Mouse (Mus musculus): ENCODE data around the gene Dhrs2.

The Dhrs2 gene

DNA sequence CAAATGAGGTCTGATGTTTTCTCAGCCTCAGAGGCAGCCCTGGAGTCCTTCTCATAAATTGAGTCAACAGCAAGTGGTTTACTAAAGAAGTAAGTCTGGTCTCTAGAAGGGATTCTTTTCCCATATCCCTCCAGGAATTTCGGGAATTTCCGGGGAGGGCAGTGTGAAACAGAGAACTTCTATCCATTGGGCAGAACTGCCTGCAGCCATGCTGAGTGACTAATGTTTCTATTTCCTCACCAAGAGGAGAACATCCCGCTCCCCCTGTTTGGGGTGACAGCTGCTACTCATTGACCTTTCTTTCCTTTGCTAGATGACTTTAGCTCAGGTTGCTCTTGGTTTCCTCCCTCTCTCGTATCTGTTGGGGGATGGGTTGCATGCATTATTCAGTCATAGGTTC is 31.8 kb downstream of the Dhrs2 start:
- DNase-seq (ENCODE audit: low spot score) = no peak

DNA sequence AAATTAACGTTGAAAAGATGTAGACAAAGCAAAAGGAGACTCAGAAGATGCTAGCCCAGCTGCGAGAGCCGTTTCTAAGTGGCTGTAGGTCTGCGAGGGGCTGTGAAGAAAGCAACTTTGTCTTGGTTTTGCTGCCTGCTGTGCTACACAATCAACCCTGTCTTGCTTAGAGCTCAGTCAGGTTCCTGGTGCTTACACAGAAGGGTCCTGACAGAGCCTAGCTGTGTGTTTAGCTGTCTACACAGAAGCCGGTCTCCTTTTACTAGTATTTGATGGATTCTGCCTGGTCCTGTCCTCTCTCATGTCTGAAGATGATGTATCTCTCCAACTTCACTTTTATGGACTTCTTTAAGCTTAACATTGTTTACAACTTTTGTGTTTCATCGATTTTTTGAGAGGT is 33.6 kb downstream of the Dhrs2 start:
- no peak for DNase-seq (ENCODE audit: low spot score)

DNA sequence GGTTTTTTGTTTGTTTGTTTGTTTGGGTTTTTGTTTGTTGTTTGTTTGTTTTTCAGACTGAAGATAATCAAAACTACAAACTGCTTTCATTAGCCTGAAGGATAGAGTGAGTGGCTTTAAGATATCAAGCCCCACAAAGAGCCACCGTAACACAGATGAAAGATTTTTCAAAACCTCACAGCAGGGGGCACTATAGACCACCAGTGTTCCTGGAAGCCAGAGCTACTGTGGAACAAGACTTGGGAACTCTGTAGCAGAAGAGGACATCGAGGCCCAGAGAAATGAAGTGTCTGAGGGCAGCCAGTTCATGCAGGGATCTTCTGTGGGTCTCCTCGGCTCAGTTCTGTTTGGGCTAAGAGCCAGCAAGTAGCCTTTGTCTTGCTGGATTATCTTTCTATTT is 49.4 kb downstream of the Dhrs2 start:
- peak; percentile 82 for DNase-seq (ENCODE audit: low spot score)

DNA sequence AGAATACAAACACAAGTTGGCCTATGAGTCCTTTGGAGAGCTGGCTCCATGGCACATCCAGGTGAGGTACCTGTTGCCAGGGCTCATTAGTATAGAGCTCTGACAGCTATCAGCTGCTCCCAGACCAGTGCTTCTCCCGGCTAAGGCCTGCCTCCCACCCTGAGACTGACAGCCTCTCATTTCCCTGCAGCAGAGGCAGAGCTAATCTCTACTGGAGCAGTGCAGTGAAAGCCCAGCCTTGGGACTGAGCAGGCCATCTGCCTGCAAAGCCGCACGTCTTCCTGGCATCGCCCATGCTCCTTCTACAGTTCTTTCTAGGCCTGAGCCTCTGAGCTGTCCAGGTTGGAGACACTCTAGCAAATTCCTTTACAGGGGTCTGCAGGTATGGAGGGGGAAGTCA is 51.2 kb downstream of the Dhrs2 start:
- no peak for DNase-seq (ENCODE audit: low spot score)

DNA sequence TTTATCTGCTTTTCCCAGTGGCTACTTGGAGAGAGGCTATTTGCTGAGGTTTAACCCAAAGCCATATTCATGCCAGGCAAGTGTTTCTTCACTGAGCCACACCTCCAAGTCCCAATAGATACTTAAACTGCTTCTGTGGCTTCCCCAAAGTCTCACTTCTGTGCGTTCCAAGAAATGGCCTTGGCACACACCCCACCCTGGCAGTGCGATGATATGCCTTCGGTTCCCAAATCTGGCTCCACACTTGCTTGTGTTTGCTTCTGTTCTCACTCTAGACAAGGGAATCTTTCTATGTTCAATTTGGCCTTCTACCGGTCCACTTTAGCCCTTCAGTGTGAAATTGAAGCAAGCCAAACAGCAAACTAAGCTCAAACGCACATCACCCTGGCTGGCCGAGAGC is 53.0 kb downstream of the Dhrs2 start:
- DNase-seq (ENCODE audit: low spot score) = no peak

DNA sequence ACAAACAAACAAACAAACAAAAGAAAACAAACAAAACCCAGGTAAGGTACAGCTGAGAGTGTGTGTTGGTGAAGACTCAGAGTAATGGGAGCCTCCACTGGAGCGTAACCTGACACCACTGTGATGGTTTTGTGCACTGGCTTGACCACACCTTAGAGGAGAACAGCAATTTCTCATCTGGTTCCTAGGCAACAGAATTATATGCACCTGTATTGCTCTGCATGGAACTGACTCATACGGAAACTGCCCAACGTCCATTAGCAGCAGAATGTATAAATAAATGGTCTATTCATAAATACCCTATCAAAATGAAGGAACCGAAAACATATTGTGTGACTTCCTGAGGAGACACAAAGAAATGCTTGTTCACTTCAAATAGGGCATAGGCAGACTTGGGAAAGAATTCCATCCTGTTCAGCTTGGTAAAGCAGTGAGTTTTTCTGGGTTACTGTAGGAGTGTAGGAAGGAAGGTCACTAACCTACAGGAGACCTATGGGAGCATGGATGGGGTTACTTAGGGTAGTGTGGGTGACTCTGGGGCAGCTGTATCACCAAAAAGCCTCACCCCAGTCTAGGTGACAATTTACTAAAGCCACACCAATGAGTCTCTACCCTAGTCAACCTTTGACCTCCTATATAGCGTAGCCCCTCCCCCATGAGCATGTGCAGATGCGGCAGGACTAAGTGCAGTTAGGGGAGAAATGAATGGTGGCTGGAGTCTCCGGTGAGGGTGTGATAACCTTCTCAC is 57.7 kb downstream of the Dhrs2 start:
- DNase-seq (ENCODE audit: low spot score) = no peak

Data from layer of hippocampus, adult 11-12 months (tissue).